Mouse (Mus musculus) cerebellum, adult 9-11 months (tissue): ENCODE measurements around the gene Arhgap24.

ENCODE experiments used
- DNase-seq: peaks from one replicate; pipeline ENCODE4 v3.0.0; 2022

Arhgap24 gene

DNA sequence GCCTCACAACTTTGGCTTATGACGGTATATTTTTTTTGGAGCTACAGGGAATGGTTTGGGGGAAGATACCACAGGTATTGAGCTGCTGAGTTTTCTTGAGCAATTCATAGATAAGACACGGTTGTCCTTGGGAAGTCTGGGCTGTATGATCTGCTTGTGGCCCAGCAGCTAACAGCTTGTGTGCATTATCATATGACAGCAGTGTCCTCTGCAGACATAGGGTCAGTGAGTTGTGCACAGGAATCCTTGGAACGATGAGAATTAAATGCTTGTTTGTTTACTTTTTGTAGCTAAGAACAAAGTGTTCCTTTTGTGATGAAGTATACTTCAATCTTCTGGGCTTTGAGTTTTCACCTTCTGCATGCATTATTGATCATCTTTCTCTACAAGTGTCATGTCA is 21.9 kb downstream of the Arhgap24 start:
- no peak for DNase-seq

- no peak for DNase-seq
Observed at GRCm38 (mm10) chr5:102503868-102504267, 22.7 kb downstream of the Arhgap24 start.

DNA sequence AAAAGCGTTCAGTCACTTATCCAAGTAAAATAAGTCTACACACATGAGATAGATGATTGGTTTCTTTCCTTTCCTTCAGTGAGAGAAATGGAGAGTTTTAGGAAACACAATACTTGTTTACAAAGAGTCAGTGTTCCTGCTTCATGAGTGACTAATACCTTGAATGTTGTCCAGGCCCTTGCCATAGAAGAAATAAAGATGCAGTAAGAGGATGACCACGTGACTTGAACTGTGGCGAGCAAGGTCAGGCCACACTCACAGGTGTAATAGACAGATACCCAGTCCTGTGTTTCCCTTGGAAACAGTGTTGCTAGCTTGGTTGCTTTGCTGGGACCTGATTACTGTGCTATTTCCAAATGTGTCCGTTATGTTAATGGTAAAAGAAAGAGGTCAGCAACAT is 23.4 kb downstream of the Arhgap24 start:
- no peak for DNase-seq

- DNase-seq: no peak
Observed at GRCm38 (mm10) chr5:102508162-102508561, 27.0 kb downstream of the Arhgap24 start.

- DNase-seq: no peak
Observed at GRCm38 (mm10) chr5:102509381-102509780, 28.2 kb downstream of the Arhgap24 start.

GRCm38 (mm10) chr5:102511651-102512050 is 30.5 kb downstream of the Arhgap24 start:
- no peak for DNase-seq

GRCm38 (mm10) chr5:102515496-102515895 is 34.3 kb downstream of the Arhgap24 start:
- no peak for DNase-seq

DNA sequence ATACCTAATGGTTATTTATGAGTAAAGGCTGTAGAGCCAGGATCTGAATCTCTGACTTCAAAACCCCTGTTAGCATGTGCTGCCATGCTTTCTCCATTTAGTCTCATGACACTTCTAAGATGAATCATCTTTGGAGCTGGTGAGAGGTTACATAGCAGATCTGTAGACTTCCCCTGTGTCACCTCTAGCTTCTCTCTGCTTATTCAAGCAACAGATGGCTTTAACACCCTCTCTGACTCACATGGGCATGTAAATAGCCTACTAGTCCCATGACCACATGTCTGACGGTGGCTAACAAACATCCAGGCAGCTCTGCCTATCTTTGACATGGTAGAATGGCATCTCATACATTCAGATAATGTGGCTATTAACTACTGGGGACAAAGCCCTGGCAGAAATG is 39.3 kb downstream of the Arhgap24 start:
- no peak for DNase-seq

DNA sequence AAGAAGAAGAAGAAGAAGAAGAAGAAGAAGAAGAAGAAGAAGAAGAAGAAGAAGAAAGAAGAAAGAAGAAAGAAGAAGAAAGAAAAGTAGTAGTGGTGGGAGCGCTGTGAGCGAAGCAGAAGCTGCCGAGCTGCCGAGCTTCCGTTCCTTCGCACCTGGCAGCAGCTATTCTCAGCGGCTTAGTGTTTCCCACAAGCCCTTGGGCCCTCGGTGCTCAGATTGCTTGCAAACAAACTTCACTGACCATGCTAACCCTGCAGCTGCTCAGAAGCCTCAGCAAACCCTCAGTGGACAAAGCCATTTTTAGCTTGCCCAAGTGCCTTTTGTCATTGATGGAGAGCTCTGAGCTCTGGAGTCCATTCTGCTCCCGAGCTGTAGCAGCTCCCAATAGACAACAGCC is 54.1 kb downstream of the Arhgap24 start:
- DNase-seq: no peak

DNA sequence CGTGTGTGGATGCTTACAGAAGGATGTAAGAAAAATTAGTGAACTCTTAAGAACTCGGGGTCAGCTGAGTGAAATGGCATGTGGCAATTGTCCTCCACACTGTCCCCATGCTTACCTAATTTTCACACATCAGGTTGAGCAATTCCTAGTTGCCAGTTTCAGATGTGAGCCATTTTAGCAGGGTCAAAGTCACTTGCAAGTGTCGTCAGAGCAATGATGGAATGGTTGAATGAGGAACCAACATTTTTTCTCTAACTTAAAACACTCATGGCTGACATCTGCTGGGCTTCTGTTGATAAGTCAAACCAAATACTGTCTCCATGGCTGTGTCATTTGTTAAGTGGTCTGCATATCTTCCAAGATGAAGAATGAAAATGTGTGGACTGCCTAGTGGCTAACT is 56.6 kb downstream of the Arhgap24 start:
- DNase-seq: no peak

- no peak for DNase-seq
Observed at GRCm38 (mm10) chr5:102546296-102546695, 65.1 kb downstream of the Arhgap24 start.

- no peak for DNase-seq
Observed at GRCm38 (mm10) chr5:102547786-102548185, 66.6 kb downstream of the Arhgap24 start.

GRCm38 (mm10) chr5:102548382-102548781 is 67.2 kb downstream of the Arhgap24 start:
- DNase-seq: no peak

DNA sequence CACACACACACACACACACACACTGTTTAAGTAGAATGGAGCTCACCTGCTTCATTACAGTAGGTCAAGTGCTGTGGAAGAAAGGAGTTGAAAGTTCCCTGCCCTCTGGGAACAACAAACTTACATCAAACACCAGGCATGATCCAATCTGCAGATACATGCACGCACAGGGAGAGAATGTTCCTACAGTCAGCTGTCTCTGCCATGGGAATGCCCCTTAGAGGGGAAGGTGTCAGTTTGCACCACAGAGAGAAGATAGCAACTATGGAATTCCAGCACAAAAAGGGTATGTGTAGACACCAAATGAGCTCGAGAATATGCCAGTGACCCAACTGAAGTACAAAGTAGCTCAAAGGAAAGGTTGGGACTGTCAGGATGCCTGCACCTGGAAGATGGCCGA is 69.0 kb downstream of the Arhgap24 start:
- DNase-seq: no peak

GRCm38 (mm10) chr5:102550870-102551637 is 69.9 kb downstream of the Arhgap24 start:
- no peak for DNase-seq

GRCm38 (mm10) chr5:102552533-102552932 is 71.3 kb downstream of the Arhgap24 start:
- DNase-seq: no peak

GRCm38 (mm10) chr5:102555958-102556357 is 74.8 kb downstream of the Arhgap24 start:
- DNase-seq: no peak

GRCm38 (mm10) chr5:102560270-102560669 is 79.1 kb downstream of the Arhgap24 start:
- DNase-seq: no peak

GRCm38 (mm10) chr5:102563971-102564370 is 82.8 kb downstream of the Arhgap24 start:
- DNase-seq: no peak

DNA sequence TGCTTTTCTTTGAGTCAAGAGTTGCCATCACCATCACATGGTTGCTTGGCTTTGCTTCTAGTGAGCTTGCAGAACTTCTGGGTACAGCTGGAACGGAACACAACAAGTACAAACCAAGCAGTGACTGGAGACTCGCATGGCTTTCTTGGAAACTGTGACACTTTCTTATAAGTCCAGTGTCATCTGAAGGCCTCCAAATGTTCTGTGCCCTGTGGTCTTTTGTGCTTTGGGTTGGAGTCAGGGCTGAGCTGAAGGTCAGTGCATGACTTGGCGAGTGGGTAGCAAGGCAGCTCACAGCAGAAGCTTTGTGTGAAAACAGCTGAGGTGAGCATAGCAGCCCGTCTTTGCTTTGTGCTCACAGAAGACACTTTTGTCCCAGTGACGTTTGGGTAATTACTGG is 87.6 kb downstream of the Arhgap24 start:
- no peak for DNase-seq

GRCm38 (mm10) chr5:102571445-102571844 is 90.3 kb downstream of the Arhgap24 start:
- DNase-seq: no peak

GRCm38 (mm10) chr5:102576750-102577149 is 95.6 kb downstream of the Arhgap24 start:
- DNase-seq: no peak

DNA sequence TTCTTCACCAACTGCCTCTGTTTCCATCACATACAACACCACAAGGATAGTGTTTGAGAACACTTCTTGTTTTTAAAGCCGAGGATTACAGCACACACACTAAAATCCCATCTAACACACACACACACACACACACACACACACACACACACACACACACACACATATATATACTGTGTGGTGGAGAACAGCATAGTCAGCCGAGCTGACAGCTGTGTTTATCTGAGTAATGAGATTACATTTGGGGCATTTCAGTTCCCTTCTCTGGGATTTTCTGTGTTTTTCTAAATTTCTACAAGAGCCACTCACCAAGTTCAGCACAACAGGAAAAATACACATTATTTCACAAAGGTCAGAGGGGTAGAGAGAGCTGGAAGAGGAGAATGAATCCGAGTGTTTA is 96.5 kb downstream of the Arhgap24 start:
- DNase-seq: no peak

GRCm38 (mm10) chr5:102578431-102578830 is 97.2 kb downstream of the Arhgap24 start:
- DNase-seq: no peak

DNA sequence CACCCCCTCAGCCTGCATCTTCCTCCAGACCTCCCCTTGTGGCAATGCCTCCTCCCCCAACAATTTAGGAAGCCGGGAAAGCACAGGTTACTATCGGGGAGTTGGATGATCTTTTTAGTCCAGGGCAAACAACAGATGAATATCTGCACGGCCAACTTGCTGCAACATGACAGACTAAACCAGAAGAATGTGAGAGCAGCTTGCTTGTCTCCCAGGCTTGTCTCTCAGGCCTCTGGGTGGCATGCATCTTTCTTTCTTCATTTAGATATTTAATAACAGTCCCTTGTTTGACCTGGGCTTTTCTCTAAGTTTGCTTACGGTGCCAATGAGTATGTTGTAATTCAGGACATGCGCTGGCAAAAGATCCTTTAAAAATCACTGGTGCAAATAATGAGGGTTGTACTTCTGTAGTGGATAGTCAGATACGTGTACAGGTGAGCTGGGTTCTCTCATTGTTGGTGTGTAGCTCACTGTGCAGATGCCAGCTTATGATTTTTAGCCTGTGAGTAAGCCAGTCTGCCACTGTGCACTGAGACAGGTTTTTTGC is 101.7 kb downstream of the Arhgap24 start:
- no peak for DNase-seq
